Mouse (Mus musculus): ENCODE measurements around the gene Acsf3.

DNA sequence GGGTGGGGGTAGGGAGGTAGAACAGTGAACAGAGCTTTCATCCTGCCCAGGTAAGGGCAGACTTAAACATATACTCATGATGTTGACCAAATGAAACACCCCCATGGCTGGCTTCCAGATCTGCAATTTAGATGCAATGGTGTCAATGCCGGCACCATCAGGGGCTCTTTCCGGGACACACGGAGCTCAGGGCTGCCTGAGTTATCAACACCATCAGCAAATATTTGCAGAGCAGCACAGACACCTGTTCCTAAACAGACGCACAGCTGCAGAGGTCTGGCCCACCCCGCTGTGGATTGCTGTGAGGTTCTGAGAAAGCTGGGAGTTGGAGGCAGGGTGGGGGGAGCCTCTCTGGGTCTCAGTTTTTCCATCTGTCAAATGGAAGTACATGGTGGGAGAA is 9.1 kb upstream of the Acsf3 start:
- TF ChIP-seq CTCF (IDR thresholded peaks at IDR 0.05; ENCODE audit: low read depth): no peak
- no peak for TF ChIP-seq EP300 (optimal IDR thresholded peaks at IDR 0.05)
